Mouse (Mus musculus) hindbrain, embryonic 13.5 days (tissue): Measurements from ENCODE around the gene 9430097D07Rik. TPM values are rescaled to one million over a fixed set of nuclear protein-coding genes. Genes with fewer than 3 reads are reported as not detected.
A peak's percentile ranks its signal among the peaks of the same experiment; 100 is the strongest.

Source experiments
- ATAC-seq: fragments of 200-750 bp; cut with Nextera tagmentation; 2 replicates; pipeline ENCODE4 v1.8.0; 2017; ENCODE audit warnings: moderate TSS enrichment; ENCODE audit not compliant: low FRiP score
- H3K27ac ChIP-seq: fragments of 300-500 bp; sonication (generic); 2 replicates; pipeline ENCODE4 v1.5.1; 2015; ENCODE audit warnings: inconsistent platforms, mild to moderate bottlenecking, moderate library complexity
- H3K27me3 ChIP-seq: fragments of 300-500 bp; sonication (generic); 2 replicates; pipeline ENCODE4 v1.6.1; 2015; ENCODE audit warnings: mild to moderate bottlenecking, inconsistent platforms
- H3K36me3 ChIP-seq: fragments of 300-500 bp; sonication (generic); 2 replicates; pipeline ENCODE4 v1.6.1; 2015; ENCODE audit warnings: mild to moderate bottlenecking, inconsistent platforms
- H3K4me1 ChIP-seq: fragments of 300-500 bp; sonication (generic); replicated peaks from 2 replicates; pipeline ENCODE4 v1.6.1; 2015; ENCODE audit warnings: inconsistent platforms
- H3K4me2 ChIP-seq: fragments of 300-500 bp; sonication (generic); 2 replicates; pipeline ENCODE4 v1.6.1; 2015; ENCODE audit warnings: inconsistent platforms, mild to moderate bottlenecking, moderate library complexity
- H3K4me3 ChIP-seq: fragments of 300-500 bp; sonication (generic); 2 replicates; pipeline ENCODE4 v1.5.1; 2015; ENCODE audit warnings: mild to moderate bottlenecking, inconsistent platforms
- H3K9ac ChIP-seq: fragments of 300-500 bp; sonication (generic); 2 replicates; pipeline ENCODE4 v1.6.1; 2015; ENCODE audit warnings: mild to moderate bottlenecking, inconsistent platforms
- H3K9me3 ChIP-seq: fragments of 300-500 bp; sonication (generic); 2 replicates; pipeline ENCODE4 v1.6.1; 2016; ENCODE audit warnings: inconsistent platforms
- WGBS: fragments of 180-500 bp; shearing (Covaris S2); methylation state at CpG from one replicate; pipeline ENCODE4 v1.1.7; 2015; 5-methylcytosine and 5-hydroxymethylcytosine counted together
- polyA plus RNA-seq: library from polyadenylated mRNA; unstranded; fragments of >200 nt; fragmentation: Nextera tagmentation; extraction: Ambion mirVana; gene quantifications from 2 replicates; pipeline ENCODE4 v1.2.1, GENCODE M21; 2015

9430097D07Rik gene
- polyA plus RNA-seq: 0.53 and 0.56 TPM in 2 replicates

DNA sequence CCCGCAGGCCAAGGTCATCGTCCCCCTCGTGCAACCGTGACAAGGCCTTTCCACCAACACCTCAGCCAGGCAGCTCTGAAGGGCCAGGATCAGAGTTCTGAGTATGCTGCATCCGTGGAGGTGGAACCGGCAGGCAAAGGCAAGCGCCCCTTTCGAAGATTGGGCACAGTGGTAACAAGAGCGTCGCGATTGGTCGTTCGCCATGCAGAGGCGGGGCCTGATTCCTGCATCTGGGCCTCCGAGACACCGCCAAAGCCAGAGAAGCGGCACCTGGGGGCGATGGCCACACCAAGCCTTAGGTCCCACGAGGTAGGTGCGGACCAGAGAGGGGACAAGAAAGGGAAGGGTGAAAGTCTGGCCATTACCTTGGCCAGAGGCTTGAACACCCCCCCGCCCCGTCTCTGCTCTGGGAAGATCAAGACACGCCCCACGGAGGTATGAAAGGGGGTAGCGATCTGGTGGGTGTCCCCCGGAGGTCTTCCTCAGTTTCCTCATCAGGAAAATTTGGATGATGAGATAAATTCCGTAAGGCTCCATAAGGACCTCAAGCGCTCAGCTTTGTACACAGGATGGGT is at the start of gene 9430097D07Rik:
TSS of gene 9430097D07Rik (minus strand) at position 99 of the 575 bp plus-strand sequence.
- Histone ChIP-seq H3K4me3 (peak within 1 kb of the TSS; percentile 47), H3K36me3 (peaks cover 11% of the 10 kb centered on the region), H3K4me1 (peaks cover 31% of the 10 kb centered on the region), H3K9ac (peak within 1 kb of the TSS; percentile 76), H3K27me3 (peaks cover 42% of the 10 kb centered on the region), H3K27ac (peak within 1 kb of the TSS; percentile 40; the same call in 1 of the 2 replicates), H3K9me3 (no peaks in the 10 kb centered on the region), H3K4me2 (peak within 1 kb of the TSS; percentile 91)
- ATAC-seq: peak; percentile 60
- WGBS: 6% methylated on average over 28 of the region's 28 CpGs

DNA sequence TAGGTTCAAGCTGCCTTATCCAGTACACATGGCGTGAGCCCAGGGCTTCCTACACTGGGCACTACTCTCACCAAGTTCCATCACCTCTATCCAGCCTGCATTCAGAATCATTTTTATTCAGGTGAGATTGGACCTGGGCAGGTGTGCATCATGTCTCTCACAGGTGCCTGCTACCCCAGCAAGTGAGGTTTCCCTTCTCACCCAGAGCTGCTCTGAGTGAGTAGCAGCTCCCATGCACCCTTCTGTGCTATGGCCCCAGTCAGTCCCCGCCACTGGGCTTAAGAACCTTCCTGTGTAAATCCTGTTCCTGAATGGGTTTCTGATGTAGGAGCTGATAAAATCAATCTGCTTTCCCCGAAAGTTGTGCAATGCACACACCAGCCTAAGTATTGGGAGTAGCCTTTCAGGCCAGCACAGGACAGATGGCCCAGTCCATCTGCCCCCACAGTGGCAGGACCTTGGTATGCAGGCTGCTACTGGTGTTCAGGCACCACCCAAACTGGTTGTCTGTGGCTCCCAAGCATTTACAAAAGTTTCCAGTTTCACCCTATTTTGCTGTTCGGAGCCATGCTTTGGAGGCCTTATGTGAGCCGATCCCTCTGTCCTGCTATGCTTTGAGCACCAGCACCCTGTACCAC is 48.7 kb upstream of the 9430097D07Rik start:
- no peak for ATAC-seq
- Histone ChIP-seq H3K4me1 (peaks cover 79% of the 10 kb centered on the region), H3K4me2 (no peak overlapping the region), H3K36me3 (no peaks in the 10 kb centered on the region), H3K27me3 (no peaks in the 10 kb centered on the region), H3K4me3 (no peak overlapping the region), H3K9me3 (no peaks in the 10 kb centered on the region), H3K27ac (0 out of 2 replicates have a peak overlapping the region, but pooled peaks have one; percentile 93), H3K9ac (no peak overlapping the region)
- WGBS: 86% methylated on average over 5 of the region's 5 CpGs

DNA sequence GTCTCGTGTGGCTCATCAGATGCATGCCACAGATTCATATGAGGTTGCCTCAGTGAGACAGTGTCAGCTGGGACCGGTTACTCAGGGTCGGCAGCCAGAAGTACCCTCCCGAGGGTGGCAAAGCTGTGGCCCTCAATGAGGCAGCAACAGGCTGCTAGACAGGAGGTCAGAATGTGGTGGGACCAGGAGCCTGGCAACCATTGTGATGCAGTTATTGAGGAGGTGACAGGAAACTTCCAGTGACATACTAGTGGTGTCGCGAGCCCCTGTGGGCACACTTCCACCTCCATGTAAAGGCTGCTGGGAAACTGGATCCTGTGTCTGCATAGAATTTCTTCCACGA is 46.0 kb upstream of the 9430097D07Rik start, which contains the start of gene Ak1:
TSS of gene Ak1 (plus strand) at position 242 of the 343 bp plus-strand sequence.
- no peak for ATAC-seq
- H3K4me1 ChIP-seq: peaks cover 66% of the 10 kb centered on the region
- no peaks in the 10 kb centered on the region for H3K9me3 ChIP-seq
- 37% methylated on average over 7 of the region's 7 CpGs for WGBS
- H3K4me2 ChIP-seq: no peak within 1 kb of the TSS
- no peaks in the 10 kb centered on the region for H3K27me3 ChIP-seq
- peak within 1 kb of the TSS; percentile 51 for H3K9ac ChIP-seq
- H3K36me3 ChIP-seq: peaks cover 3% of the 10 kb centered on the region; the same call in 1 of the 2 replicates
- H3K27ac ChIP-seq: peak within 1 kb of the TSS; percentile 62
- H3K4me3 ChIP-seq: no peak within 1 kb of the TSS

DNA sequence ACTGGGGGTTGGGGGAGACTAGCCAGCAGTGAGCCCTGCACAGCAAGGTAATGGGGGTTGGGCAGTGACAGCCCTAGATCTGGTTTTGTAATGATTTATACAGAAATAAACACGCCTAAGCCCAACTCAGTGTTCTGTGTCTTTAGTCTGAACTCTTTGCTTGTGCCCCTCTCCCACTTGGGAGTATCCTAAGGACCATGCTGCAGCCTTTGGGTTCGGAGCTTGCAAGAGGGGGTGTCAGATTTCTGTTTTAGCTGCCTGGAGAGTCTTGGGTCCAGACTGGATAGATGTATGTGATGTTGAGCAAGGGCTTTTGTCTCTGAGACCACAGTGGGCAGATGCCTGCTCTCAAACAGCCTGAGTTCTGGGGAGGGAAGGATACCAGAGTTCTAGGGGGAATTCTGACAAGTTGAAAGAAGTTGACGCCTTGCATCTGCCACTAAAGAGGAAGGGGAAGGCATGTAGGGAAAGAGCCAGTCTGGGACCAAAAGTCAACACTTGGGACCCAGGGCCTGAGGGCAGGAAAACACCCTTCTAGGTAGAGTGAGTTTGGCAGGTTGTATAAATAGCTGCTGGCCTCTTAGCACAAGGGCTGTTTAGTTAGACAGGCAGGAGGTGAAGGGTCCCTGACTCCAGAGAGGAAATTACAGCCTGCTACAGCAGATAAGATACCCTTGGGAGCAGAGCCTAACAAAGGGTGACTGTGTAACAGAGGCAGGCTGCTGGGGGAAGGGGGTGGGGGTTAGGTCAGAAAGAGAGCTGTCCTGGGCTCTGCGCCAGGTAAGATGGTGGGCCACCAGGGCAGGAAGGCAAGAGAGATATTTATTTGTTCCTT is 45.4 kb upstream of the 9430097D07Rik start:
- Histone ChIP-seq H3K4me3 (no peak overlapping the region), H3K27me3 (no peaks in the 10 kb centered on the region), H3K9me3 (no peaks in the 10 kb centered on the region), H3K4me2 (no peak overlapping the region), H3K9ac (peak overlapping the region; percentile 51), H3K27ac (peak overlapping the region; percentile 62), H3K4me1 (peaks cover 60% of the 10 kb centered on the region), H3K36me3 (peaks cover 3% of the 10 kb centered on the region; the same call in 1 of the 2 replicates)
- 43% methylated on average over 4 of the region's 4 CpGs for WGBS
- ATAC-seq: peak; percentile 26; the same call in 1 of the 2 replicates

DNA sequence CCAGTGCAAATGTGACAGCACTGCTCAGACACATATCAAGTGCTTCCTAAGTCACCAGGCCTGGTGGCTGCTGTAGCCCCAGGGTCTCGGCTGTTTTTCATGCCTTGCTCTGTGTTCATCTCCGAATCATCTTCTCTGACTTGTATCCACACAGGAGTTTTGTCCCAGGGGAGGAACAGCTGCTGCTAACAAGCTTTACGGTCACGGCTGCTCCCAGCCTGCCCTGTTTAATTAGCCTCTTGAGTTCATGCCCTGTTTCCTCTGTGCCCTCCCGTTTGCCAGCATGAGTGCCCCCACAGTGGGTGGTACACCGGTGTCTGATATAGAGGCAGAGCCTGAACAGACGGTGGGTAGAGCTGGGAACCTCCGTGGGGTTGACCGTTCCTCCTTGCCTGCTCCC is 42.6 kb upstream of the 9430097D07Rik start:
- 60% methylated on average over 9 of the region's 9 CpGs for WGBS
- H3K27me3 ChIP-seq: no peaks in the 10 kb centered on the region
- no peak overlapping the region for H3K9ac ChIP-seq
- no peak overlapping the region for H3K27ac ChIP-seq
- H3K4me3 ChIP-seq: no peak overlapping the region
- H3K9me3 ChIP-seq: no peaks in the 10 kb centered on the region
- ATAC-seq: no peak
- peaks cover 44% of the 10 kb centered on the region for H3K4me1 ChIP-seq
- peaks cover 19% of the 10 kb centered on the region for H3K36me3 ChIP-seq
- no peak overlapping the region for H3K4me2 ChIP-seq

DNA sequence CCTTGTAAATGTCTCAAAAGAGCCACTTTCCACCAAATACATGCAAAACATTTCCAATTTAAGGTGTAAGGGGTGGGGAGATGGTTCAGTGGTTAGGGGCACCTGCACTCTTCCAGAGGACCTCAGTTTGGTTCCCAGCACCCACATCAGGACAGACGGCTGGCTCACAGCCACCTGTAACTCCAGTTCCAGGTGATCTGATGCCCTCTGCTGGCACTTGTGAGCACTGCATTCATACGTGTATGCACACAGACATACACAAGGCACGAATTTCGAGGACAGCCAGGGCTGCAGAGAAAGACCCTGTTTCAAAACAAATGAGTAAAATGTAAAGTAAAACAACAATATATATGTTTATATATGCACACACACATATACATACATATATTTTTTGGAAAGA is 42.1 kb upstream of the 9430097D07Rik start:
- Histone ChIP-seq H3K4me2 (no peak overlapping the region), H3K4me1 (peaks cover 44% of the 10 kb centered on the region), H3K27ac (no peak overlapping the region), H3K36me3 (peaks cover 19% of the 10 kb centered on the region), H3K4me3 (no peak overlapping the region), H3K27me3 (no peaks in the 10 kb centered on the region), H3K9me3 (no peaks in the 10 kb centered on the region), H3K9ac (no peak overlapping the region)
- 89% methylated on average over 4 of the region's 4 CpGs for WGBS
- no peak for ATAC-seq

DNA sequence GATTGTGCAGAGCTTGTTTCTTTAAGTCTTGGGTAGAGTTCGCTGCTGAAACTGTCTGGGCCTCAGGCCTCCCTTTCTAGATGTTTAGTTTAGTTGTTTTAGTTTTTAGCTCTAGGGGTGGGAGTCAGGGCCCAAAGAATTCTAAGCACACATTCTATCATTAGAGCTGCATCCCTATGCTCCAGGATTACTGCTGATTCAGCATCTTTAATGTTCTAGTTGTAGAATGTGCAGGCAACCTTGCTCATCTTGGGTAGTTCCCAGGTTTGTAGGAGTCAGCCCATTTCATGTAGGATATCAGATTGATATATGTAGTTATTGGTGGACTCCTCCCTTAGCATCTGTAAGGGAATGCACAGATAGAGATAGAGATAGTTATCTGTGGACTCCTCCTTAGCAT is 41.6 kb upstream of the 9430097D07Rik start:
- Histone ChIP-seq H3K9me3 (no peaks in the 10 kb centered on the region), H3K36me3 (peaks cover 23% of the 10 kb centered on the region), H3K4me1 (peaks cover 43% of the 10 kb centered on the region), H3K9ac (no peak overlapping the region), H3K27me3 (no peaks in the 10 kb centered on the region), H3K27ac (no peak overlapping the region), H3K4me2 (no peak overlapping the region), H3K4me3 (no peak overlapping the region)
- WGBS: 82% methylated on average over 1 of the region's 1 CpGs
- no peak for ATAC-seq

DNA sequence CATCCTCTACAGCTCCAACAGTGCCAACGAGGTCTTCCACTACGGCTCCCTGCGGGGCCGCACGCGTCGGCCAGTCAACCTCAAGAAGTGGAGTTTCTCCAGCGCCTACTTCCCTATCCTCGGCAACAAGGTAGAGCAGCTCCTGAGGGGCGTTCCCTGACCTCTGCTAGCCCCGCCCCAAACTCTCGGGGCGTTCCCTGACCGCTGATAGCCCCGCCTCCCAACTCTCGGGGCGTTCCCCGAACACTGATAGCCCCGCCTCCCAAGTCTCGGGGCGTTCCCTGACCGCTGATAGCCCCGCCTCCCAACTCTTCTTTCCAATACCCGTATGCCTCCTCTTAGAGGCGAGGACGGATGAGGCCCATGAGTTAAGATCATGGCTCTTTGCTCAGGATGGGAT is 36.8 kb upstream of the 9430097D07Rik start:
- Histone ChIP-seq H3K9ac (no peak overlapping the region), H3K36me3 (peaks cover 20% of the 10 kb centered on the region), H3K27ac (no peak overlapping the region), H3K27me3 (peaks cover 12% of the 10 kb centered on the region; the same call in 1 of the 2 replicates), H3K4me2 (no peak overlapping the region), H3K4me1 (peaks cover 28% of the 10 kb centered on the region), H3K4me3 (no peak overlapping the region), H3K9me3 (no peaks in the 10 kb centered on the region)
- no peak for ATAC-seq
- WGBS: 69% methylated on average over 26 of the region's 26 CpGs

DNA sequence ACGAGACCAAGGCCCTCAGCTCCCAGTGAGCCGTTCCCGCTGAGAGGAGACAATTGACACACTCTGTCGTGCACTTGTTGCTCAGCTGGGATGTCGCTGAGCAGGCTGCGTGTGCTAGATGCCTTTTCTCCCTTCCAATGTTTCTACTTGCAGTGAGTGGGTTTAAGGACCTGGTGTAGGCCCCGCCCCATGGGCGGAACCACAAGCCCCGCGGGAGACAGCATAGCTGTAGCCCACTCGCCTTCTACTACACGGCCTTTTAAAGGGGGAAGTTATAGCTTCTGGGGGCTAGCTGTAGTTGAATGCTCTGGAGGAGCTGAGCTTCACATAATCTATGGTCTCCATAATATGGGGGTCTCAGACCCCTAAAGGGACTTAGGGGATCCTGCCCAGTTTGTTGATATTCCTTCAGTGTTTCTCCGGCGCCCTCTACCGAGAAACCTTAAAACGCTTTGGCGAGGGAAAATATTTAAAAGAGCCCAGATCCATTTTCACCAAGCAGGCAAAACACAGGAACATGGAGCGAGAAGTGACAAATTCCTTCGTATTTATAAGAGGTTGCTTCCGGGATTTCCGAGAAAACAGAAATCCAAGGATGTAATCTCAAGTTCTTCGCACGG is 35.2 kb upstream of the 9430097D07Rik start:
- peak overlapping the region; percentile 43 for H3K4me2 ChIP-seq
- ATAC-seq: no peak
- peaks cover 20% of the 10 kb centered on the region for H3K36me3 ChIP-seq
- 18% methylated on average over 23 of the region's 23 CpGs for WGBS
- no peak overlapping the region for H3K27ac ChIP-seq
- H3K4me3 ChIP-seq: peak overlapping the region; percentile 20; the same call in 1 of the 2 replicates
- peaks cover 34% of the 10 kb centered on the region for H3K4me1 ChIP-seq
- H3K27me3 ChIP-seq: peaks cover 17% of the 10 kb centered on the region; the same call in 1 of the 2 replicates
- H3K9me3 ChIP-seq: no peaks in the 10 kb centered on the region
- H3K9ac ChIP-seq: no peak overlapping the region

DNA sequence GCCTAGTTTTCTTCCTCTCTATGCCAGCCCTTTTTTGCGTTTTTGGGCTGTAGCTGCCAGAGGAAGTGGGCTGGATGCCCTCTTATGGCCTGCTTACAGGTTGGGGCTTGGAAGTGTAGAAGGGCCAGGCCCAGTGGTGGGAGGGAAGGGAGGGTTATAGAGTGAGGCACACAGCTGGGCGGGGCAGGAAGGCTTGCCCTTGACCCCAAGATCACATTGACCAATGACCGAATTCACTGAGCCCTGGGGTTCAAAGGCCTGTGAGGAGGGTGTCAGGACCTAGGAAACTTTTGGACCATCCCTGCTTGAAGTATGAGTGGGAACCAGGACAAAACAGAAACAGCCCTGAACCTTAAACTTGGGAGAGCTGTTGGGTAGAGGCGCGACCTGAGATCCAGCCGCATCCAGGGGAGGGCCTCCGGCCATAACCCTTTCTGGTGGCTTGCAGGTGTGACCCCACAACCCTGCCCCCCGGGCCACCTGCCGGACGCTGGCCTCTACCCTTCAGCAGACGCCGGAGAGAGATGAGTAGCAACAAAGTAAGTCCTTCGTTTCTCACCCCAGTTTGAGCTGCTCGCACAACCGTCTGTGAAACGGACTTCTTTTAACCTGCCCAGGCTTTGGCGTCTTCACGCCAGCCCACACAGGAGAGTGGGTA is 33.4 kb upstream of the 9430097D07Rik start:
- H3K4me3 ChIP-seq: peak overlapping the region; percentile 76
- no peaks in the 10 kb centered on the region for H3K9me3 ChIP-seq
- H3K4me2 ChIP-seq: peak overlapping the region; percentile 89
- peaks cover 19% of the 10 kb centered on the region; the same call in 1 of the 2 replicates for H3K27me3 ChIP-seq
- H3K4me1 ChIP-seq: peaks cover 34% of the 10 kb centered on the region
- peaks cover 9% of the 10 kb centered on the region for H3K36me3 ChIP-seq
- H3K27ac ChIP-seq: no peak overlapping the region
- H3K9ac ChIP-seq: peak overlapping the region; percentile 46; the same call in 1 of the 2 replicates
- no peak for ATAC-seq
- WGBS: 39% methylated on average over 18 of the region's 18 CpGs

DNA sequence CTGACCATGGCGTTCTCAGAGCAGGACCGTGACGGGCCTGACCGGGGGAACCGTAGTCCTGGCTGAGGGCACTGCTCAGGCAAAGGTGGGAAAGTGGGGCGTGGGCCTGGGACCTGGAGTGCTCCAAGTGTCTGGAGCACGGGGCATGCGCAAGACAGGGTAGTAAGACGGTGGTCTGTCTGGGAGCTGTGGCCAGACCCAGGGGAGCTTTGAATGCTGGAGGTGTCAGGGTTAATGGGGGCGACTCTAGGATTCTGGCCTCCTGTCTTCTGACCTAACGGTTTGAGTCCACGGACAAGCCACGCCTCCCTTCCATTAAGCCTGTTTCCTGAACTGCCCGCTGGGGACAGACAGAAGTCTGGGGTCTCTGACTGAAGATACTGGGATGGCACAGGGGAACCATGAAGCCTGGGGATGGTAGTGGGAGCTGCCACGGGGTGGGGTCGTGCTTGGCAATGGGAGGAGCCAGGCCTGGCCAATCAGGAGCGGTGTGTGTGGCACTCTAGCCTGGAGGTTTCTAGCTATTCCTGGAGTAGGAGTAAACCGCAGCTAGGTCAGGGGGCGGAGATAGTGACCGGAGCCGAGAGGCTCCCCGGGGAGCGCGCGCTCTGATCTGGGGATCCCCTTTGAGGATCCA is 32.8 kb upstream of the 9430097D07Rik start:
- 10% methylated on average over 25 of the region's 25 CpGs for WGBS
- Histone ChIP-seq H3K36me3 (peaks cover 6% of the 10 kb centered on the region), H3K4me3 (peak overlapping the region; percentile 76), H3K9me3 (no peaks in the 10 kb centered on the region), H3K4me2 (peak overlapping the region; percentile 89), H3K4me1 (peaks cover 34% of the 10 kb centered on the region), H3K27me3 (peaks cover 19% of the 10 kb centered on the region; the same call in 1 of the 2 replicates), H3K9ac (peak overlapping the region; percentile 46; the same call in 1 of the 2 replicates), H3K27ac (no peak overlapping the region)
- ATAC-seq: peak; percentile 22; the same call in 1 of the 2 replicates
